Mouse (Mus musculus) frontal cortex, adult (tissue): ENCODE data around the gene Upk3a.

Experiments used
- ATAC-seq: cut with Nextera tagmentation; 2 replicates; pipeline ENCODE4 v1.9.2; 2017; ENCODE audit warnings: mild to moderate bottlenecking, moderate library complexity, mixed read lengths; ENCODE audit not compliant: low TSS enrichment

Gene Upk3a

GRCm38 (mm10) chr15:85016951-85017664, at the start of gene Upk3a:
Gene Upk3a (plus strand): TSS chr15:85017141.
- no peak for ATAC-seq

- no peak for ATAC-seq
Observed at GRCm38 (mm10) chr15:84968534-84968933, 48.4 kb upstream of the Upk3a start.

- 0 out of 2 replicates have a peak, but pooled peaks have one; percentile 1 for ATAC-seq
Observed at GRCm38 (mm10) chr15:84972860-84973543, 43.9 kb upstream of the Upk3a start.

- peak; percentile 36 for ATAC-seq
Observed at GRCm38 (mm10) chr15:84973544-84973871, 43.4 kb upstream of the Upk3a start.

GRCm38 (mm10) chr15:84975729-84976128, 41.2 kb upstream of the Upk3a start:
- ATAC-seq = peak; percentile 91

- ATAC-seq = peak; percentile 56; the same call in 1 of the 2 replicates
Observed at GRCm38 (mm10) chr15:84981609-84982313, 35.2 kb upstream of the Upk3a start.

GRCm38 (mm10) chr15:84982888-84983287, 34.1 kb upstream of the Upk3a start:
- no peak for ATAC-seq

GRCm38 (mm10) chr15:84983721-84984120, 33.2 kb upstream of the Upk3a start:
- ATAC-seq = no peak

GRCm38 (mm10) chr15:84985516-84986160, 31.3 kb upstream of the Upk3a start:
- ATAC-seq = peak; percentile 38

GRCm38 (mm10) chr15:84986171-84987019, 30.5 kb upstream of the Upk3a start:
- ATAC-seq = no peak

- ATAC-seq = peak; percentile 14; the same call in 1 of the 2 replicates
Observed at GRCm38 (mm10) chr15:84987020-84987815, 29.7 kb upstream of the Upk3a start.

- peak; percentile 75 for ATAC-seq
Observed at GRCm38 (mm10) chr15:84987874-84988825, 28.8 kb upstream of the Upk3a start, which contains the start of gene 5031439G07Rik. Gene 5031439G07Rik (minus strand): TSS chr15:84988551.

- ATAC-seq = no peak
Observed at GRCm38 (mm10) chr15:84989098-84989497, 27.8 kb upstream of the Upk3a start.

- ATAC-seq = no peak; the same call in 1 of the 2 replicates
Observed at GRCm38 (mm10) chr15:84989771-84990170, 27.2 kb upstream of the Upk3a start.

- peak; percentile 53 for ATAC-seq
Observed at GRCm38 (mm10) chr15:84994498-84994897, 22.4 kb upstream of the Upk3a start.

- no peak for ATAC-seq
Observed at GRCm38 (mm10) chr15:84995041-84995440, 21.9 kb upstream of the Upk3a start.

GRCm38 (mm10) chr15:84995967-84996366, 21.0 kb upstream of the Upk3a start:
- no peak for ATAC-seq

- ATAC-seq = peak; percentile 76
Observed at GRCm38 (mm10) chr15:84997768-84998454, 19.0 kb upstream of the Upk3a start.
